Mouse (Mus musculus): ENCODE results near the gene Minar1. TPM values are rescaled to one million over a fixed set of nuclear protein-coding genes. Genes with fewer than 3 reads are reported as not detected.

The Minar1 gene
- 3.0 TPM in 2 replicates for polyA plus RNA-seq (2015; fragmentation: Nextera tagmentation; extraction: Ambion mirVana)

DNA sequence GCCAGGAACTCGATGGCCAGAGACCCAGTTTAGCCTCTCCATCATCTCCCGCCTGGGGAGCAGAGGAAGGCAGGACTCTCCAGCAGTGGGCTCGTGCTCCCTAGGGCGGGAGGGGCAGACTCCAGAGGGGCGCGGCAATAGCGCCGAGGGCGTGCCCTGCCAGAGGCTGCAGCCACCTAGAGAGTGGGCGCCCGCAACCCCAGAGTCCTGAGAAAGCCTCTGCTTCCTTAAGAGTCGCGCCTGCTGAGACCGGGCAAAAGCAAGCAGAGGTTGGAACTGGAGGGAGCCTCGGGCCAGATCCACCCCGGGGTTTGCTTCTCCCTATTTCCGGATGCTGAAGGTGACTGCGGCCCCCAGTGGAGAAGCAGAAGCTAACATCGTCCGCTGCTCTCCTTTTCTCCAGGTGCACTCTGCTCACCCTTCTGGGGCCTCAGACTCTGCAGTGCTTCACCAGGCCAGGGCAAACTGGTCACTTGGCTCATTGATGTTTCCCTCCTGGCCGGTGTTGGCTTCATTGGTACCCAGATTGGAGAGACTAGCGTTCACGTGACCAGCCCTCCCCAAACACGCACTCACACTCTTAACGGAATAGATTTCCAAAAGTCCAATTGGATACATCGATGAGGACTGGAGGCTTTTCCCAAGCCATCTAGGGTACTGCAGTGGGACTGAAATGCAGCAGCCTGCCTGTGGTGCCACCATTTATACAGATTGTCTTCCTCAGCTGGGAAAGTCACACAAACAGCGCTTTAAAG, at the start of gene Minar1:
TSS of gene Minar1 (minus strand) at position 120 of the 755 bp plus-strand sequence.
- no peaks in the 10 kb centered on the region for H3K36me3 ChIP-seq
- peaks cover 36% of the 10 kb centered on the region for H3K4me1 ChIP-seq (replicated peaks)
- peak within 1 kb of the TSS; percentile 64 for H3K4me3 ChIP-seq
- peaks cover 22% of the 10 kb centered on the region for H3K27me3 ChIP-seq
- H3K9me3 ChIP-seq = no peaks in the 10 kb centered on the region
- peak within 1 kb of the TSS; percentile 82 for H3K9ac ChIP-seq
- H3K4me2 ChIP-seq = peak within 1 kb of the TSS; percentile 94
- H3K27ac ChIP-seq (replicated peaks) = peak within 1 kb of the TSS; percentile 73
- peak; percentile 81 for ATAC-seq (ENCODE audit: low read depth)
- under 1% methylated on average over 27 of the region's 27 CpGs for WGBS

DNA sequence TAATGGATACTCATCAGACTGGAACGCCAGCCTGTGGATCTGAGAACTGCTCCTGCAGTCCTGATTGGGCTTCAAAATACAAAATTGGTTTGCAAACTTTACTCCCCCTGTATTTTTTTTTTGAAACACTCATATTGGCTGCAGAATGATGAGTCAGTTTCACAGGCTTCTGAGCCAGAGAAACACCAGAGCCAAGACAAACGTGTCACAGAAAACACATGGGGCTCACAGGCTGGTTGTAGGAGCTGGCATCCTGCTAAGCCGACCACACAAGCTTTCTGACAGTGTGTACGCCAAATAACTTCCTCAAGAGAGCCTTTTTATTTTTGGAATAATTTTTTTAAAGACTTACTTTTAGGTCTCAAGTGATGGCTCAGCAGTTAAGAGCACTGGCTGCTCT, 47.0 kb upstream of the Minar1 start:
- no peak overlapping the region for H3K9ac ChIP-seq
- no peaks in the 10 kb centered on the region for H3K36me3 ChIP-seq
- 89% methylated on average over 4 of the region's 4 CpGs for WGBS
- ATAC-seq (ENCODE audit: low read depth) = no peak
- no peak overlapping the region for H3K4me3 ChIP-seq
- H3K4me1 ChIP-seq (replicated peaks) = no peaks in the 10 kb centered on the region
- H3K27ac ChIP-seq (replicated peaks) = no peak overlapping the region
- H3K9me3 ChIP-seq = no peaks in the 10 kb centered on the region
- H3K27me3 ChIP-seq = no peaks in the 10 kb centered on the region
- H3K4me2 ChIP-seq = no peak overlapping the region

DNA sequence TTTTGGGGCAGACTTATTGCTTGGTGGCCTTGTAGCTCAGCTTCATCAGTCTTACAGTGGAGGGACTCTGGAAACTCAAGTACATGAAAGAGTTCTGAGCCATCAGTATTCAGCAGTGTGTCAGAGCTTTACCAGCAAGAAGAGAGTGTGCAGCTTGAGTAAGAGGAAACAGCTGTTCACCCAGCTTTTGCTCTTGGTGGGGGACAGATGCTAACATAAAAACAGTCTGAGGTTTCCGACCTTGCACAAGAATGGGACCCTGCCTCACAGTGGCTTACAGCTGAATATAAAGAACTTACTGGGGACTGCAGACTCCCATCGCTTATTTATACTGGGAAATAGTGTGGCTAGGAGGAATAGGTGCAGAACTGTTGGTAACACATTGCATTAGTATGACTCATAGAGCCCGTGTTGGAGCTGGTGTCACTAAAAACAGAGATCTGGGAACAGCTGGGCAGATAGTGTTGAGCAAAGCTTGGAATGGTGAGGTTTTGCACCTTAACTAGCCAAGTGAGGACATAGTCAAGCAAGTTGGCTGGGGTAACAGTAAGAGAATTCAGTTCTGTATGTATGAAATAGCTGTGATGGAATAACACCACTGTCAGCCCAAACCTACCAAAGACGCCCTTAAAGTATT, 44.5 kb upstream of the Minar1 start:
- H3K36me3 ChIP-seq = no peaks in the 10 kb centered on the region
- H3K9ac ChIP-seq = no peak overlapping the region
- no peaks in the 10 kb centered on the region for H3K4me1 ChIP-seq (replicated peaks)
- no peak overlapping the region for H3K27ac ChIP-seq (replicated peaks)
- no peak for ATAC-seq (ENCODE audit: low read depth)
- H3K4me2 ChIP-seq = no peak overlapping the region
- H3K9me3 ChIP-seq = no peaks in the 10 kb centered on the region
- H3K4me3 ChIP-seq = no peak overlapping the region
- WGBS = 82% methylated on average over 4 of the region's 4 CpGs
- H3K27me3 ChIP-seq = no peaks in the 10 kb centered on the region

DNA sequence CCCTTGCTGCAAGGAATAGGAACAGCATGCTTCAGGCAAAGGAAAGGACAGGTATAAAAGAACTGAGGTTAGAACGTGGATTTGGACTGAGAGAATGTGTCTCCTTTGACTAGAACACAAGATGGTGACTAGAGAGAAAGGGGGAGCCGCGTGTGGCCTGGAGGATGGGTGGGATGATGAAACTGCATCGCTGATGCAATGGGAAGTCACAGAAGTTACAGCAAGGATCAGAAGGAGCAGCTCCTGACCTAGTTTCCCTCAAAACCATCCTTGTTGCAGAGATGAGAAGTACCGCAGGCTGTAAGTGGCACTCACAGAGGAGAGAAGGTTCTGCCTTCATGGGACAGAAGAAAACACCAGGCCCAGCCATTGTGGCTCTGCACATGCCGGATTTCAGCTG, 28.0 kb upstream of the Minar1 start:
- Histone ChIP-seq H3K4me2 (no peak overlapping the region), H3K27me3 (no peaks in the 10 kb centered on the region), H3K36me3 (no peaks in the 10 kb centered on the region), H3K9me3 (no peaks in the 10 kb centered on the region), H3K27ac (replicated peaks) (no peak overlapping the region), H3K4me1 (replicated peaks) (no peaks in the 10 kb centered on the region), H3K9ac (no peak overlapping the region), H3K4me3 (no peak overlapping the region)
- 81% methylated on average over 6 of the region's 6 CpGs for WGBS
- no peak for ATAC-seq (ENCODE audit: low read depth)

DNA sequence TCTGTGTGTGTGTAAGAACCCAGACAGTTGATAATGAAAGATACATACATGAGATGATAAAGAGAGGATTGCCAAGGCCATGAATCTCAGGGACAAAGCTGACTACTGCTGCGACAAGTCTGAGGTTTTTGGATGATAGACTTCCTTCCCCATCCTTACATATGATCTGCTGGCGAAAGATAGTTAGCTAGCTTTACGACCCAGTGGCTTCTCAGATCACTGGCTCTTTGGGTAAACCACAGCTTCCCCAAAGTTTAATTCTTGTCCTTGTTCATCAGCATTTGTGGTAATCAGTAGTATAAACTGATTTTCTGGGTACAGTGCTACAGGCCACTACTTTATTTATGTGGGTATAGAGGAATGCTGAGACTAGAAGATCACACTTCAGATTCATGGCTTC, 14.5 kb upstream of the Minar1 start:
- Histone ChIP-seq H3K27me3 (no peaks in the 10 kb centered on the region), H3K27ac (replicated peaks) (no peak overlapping the region), H3K4me3 (no peak overlapping the region), H3K36me3 (no peaks in the 10 kb centered on the region), H3K4me2 (no peak overlapping the region), H3K9me3 (no peaks in the 10 kb centered on the region), H3K4me1 (replicated peaks) (no peaks in the 10 kb centered on the region), H3K9ac (no peak overlapping the region)
- WGBS = 91% methylated on average over 3 of the region's 3 CpGs
- no peak for ATAC-seq (ENCODE audit: low read depth)

DNA sequence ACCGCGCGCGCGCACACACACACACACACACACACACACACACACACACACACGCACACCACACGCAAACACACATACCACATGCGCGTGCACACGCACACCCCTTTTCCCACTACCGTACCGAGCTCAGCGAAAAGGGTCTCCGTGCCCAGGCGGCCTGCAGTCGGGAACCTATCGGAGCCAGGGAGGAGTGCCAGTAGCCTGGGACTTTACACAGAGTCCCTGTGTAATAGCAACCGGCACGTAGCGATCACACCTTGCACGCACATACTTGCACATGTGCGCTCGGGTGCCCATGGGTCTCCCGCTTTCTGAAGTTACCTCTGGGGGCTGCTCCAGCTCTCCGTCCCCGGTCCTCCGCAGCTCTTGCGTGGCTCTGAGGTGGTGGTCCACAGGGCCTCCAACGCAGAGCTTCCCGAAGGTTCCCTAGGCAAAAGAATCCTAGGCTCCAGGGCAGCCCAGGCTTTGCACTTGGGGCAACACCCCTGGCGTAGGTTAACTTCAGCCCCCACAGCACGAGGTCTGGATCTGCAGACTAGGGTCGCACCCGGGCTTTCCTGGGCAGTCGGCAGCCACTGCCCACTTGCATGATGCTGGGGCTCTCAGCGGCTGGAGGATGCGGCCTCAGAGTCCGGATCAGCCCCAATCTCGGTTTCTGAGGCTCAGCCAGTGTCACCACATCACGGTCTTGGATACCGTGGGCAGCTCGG, 474 bp downstream of the Minar1 start:
- ATAC-seq (ENCODE audit: low read depth) = peak; percentile 68
- H3K4me1 ChIP-seq (replicated peaks) = peaks cover 36% of the 10 kb centered on the region
- WGBS = under 1% methylated on average over 37 of the region's 42 CpGs
- no peaks in the 10 kb centered on the region for H3K9me3 ChIP-seq
- peaks cover 22% of the 10 kb centered on the region for H3K27me3 ChIP-seq
- H3K4me3 ChIP-seq = peak overlapping the region; percentile 64
- H3K9ac ChIP-seq = peak overlapping the region; percentile 82
- H3K36me3 ChIP-seq = no peaks in the 10 kb centered on the region
- peak overlapping the region; percentile 73 for H3K27ac ChIP-seq (replicated peaks)
- peak overlapping the region; percentile 94 for H3K4me2 ChIP-seq

DNA sequence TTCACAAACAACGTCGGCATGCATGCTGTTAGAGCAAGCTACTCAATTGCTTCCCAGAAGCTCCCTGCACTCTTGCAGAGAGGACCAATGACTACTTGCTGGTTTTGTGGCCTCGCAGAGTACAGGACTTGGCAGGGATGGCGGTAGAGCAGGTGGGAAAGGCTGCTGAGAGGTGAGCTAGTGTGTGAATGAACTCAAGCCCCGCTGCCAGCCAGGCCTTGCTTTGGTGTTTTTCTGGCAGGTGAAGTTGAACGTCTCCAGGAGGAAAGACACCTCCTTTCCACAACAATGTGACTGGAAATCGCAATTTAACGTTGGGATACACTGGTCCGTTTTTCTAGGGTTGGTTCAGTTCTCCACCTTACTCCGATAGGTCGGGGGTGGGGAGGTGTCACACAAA, 1.2 kb downstream of the Minar1 start:
- Histone ChIP-seq H3K9ac (peak overlapping the region; percentile 82), H3K4me1 (replicated peaks) (peaks cover 36% of the 10 kb centered on the region), H3K4me2 (peak overlapping the region; percentile 94), H3K4me3 (peak overlapping the region; percentile 64), H3K27ac (replicated peaks) (peak overlapping the region; percentile 73), H3K27me3 (peaks cover 22% of the 10 kb centered on the region), H3K36me3 (no peaks in the 10 kb centered on the region), H3K9me3 (no peaks in the 10 kb centered on the region)
- WGBS = 5% methylated on average over 11 of the region's 11 CpGs
- ATAC-seq (ENCODE audit: low read depth) = no peak

DNA sequence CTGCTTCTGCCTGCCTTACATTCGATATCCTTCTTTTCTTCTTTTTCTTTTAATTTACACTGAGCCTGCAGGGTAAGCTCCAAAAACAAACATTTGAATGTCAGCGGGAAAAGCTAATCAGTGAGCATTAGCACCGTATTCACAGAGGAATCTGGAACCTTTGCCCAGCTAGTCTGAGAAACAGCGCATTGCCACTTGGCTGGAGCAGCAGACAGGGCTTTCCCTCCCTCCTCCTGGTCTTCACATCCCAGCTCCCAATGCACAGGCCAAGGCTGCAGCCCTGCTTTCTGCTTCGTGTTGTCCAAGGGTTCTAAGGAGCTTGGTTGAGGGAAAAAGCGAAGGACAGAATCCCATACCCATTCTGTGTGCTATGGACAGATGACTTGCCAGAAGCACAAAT, 2.6 kb downstream of the Minar1 start:
- H3K4me3 ChIP-seq = peak overlapping the region; percentile 64
- peaks cover 22% of the 10 kb centered on the region for H3K27me3 ChIP-seq
- H3K9me3 ChIP-seq = no peaks in the 10 kb centered on the region
- 24% methylated on average over 6 of the region's 6 CpGs for WGBS
- no peaks in the 10 kb centered on the region for H3K36me3 ChIP-seq
- H3K9ac ChIP-seq = peak overlapping the region; percentile 52
- H3K4me1 ChIP-seq (replicated peaks) = peaks cover 36% of the 10 kb centered on the region
- no peak for ATAC-seq (ENCODE audit: low read depth)
- peak overlapping the region; percentile 94 for H3K4me2 ChIP-seq
- peak overlapping the region; percentile 29; the same call in 1 of the 2 replicates for H3K27ac ChIP-seq (replicated peaks)

DNA sequence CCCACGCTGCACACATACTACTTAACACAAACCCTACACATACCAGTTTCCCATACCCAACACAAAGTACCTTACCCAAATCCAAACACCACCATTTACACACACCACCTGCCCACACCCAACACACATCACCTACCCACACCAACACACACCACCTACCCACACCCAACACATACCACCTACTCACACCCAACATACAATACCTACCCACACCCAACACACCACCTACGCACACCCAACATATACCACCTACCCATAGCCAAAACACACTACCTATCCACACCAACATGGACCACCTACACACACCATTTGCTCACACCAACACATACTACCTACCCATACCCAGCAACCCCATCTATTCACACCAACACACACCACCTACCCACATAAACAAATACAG, 6.0 kb downstream of the Minar1 start:
- WGBS = 91% methylated on average over 2 of the region's 2 CpGs
- no peaks in the 10 kb centered on the region for H3K9me3 ChIP-seq
- H3K36me3 ChIP-seq = no peaks in the 10 kb centered on the region
- peaks cover 23% of the 10 kb centered on the region for H3K4me1 ChIP-seq (replicated peaks)
- peaks cover 13% of the 10 kb centered on the region; the same call in 1 of the 2 replicates for H3K27me3 ChIP-seq
- no peak overlapping the region for H3K27ac ChIP-seq (replicated peaks)
- no peak for ATAC-seq (ENCODE audit: low read depth)
- H3K9ac ChIP-seq = no peak overlapping the region
- H3K4me2 ChIP-seq = no peak overlapping the region
- H3K4me3 ChIP-seq = no peak overlapping the region

DNA sequence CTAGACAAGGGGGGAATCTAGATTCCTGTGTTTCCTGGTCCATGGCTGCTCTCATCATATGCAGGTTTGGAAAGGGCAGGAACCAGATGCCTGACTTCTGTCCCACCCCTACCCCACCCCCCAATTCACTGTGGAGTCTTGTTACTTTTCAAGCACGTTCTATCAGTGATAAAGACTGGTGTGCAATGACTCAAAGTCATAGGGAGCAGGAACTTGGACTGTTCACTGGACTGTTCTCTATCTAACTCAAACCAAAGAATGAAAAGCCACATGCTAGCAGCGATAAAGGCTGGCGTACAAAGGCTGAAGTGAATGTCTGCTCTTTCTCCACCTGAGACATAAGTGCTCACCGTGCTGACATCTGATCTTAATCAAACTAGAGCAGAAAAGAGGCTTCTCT, 12.3 kb downstream of the Minar1 start:
- Histone ChIP-seq H3K4me1 (replicated peaks) (peaks cover 22% of the 10 kb centered on the region), H3K36me3 (no peaks in the 10 kb centered on the region), H3K9ac (no peak overlapping the region), H3K4me2 (no peak overlapping the region), H3K9me3 (no peaks in the 10 kb centered on the region), H3K4me3 (no peak overlapping the region), H3K27me3 (no peaks in the 10 kb centered on the region), H3K27ac (replicated peaks) (peak overlapping the region; percentile 42; the same call in 1 of the 2 replicates)
- no peak for ATAC-seq (ENCODE audit: low read depth)
- 71% methylated on average over 4 of the region's 4 CpGs for WGBS

DNA sequence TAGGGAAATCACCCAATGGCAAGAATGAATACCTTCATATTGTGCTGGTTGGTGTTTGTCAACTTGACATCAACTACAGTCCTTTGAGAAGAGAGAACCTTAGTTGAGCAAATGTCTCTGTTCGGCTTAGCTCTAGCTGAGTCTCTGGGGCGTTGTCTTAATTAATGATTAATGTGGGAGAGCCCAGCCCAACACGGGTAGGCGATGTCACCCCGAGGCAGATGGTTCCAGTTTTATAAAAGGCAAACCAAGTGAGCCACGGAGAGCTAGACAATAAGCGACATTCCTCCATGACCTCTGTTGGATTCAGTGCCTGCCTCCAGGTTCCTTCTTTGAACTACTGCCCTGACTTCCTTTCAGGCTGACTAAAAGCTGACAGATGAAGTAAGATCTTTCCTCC, 15.6 kb downstream of the Minar1 start:
- H3K27me3 ChIP-seq = no peaks in the 10 kb centered on the region
- H3K9me3 ChIP-seq = no peaks in the 10 kb centered on the region
- peaks cover 22% of the 10 kb centered on the region for H3K4me1 ChIP-seq (replicated peaks)
- H3K36me3 ChIP-seq = peaks cover 6% of the 10 kb centered on the region
- H3K4me2 ChIP-seq = no peak overlapping the region
- H3K4me3 ChIP-seq = no peak overlapping the region
- WGBS = 49% methylated on average over 7 of the region's 7 CpGs
- ATAC-seq (ENCODE audit: low read depth) = no peak
- H3K27ac ChIP-seq (replicated peaks) = no peak overlapping the region
- no peak overlapping the region for H3K9ac ChIP-seq

DNA sequence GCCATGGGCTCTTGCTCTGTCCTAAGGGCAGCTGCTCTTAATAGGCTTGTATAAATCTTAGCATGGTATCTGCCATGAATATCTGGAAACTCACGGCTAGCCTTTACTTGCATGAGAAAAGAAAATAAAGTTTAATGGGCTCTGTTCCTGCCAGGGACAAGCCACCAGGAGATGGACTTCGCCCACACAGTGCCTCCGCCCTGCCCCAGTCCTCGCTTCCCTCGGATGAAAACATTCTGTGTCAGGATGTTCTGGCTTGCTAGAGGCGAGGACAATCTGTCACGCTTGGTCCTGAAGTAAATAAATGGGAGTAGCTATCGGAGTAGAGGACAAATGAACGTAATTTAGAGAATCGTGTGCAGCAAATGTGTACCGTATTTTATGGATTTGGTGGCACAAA, 16.7 kb downstream of the Minar1 start:
- Histone ChIP-seq H3K4me3 (no peak overlapping the region), H3K9me3 (no peaks in the 10 kb centered on the region), H3K4me2 (no peak overlapping the region), H3K9ac (no peak overlapping the region), H3K36me3 (peaks cover 17% of the 10 kb centered on the region), H3K27ac (replicated peaks) (0 out of 2 replicates have a peak overlapping the region, but pooled peaks have one; percentile 38), H3K27me3 (no peaks in the 10 kb centered on the region), H3K4me1 (replicated peaks) (peaks cover 18% of the 10 kb centered on the region)
- peak; percentile 41; the same call in 1 of the 2 replicates for ATAC-seq (ENCODE audit: low read depth)
- 39% methylated on average over 11 of the region's 11 CpGs for WGBS

Data from neural tube, embryonic 13.5 days (tissue).